Mouse (Mus musculus) kidney, postnatal 36 days (tissue): ENCODE measurements around the gene Vmn2r38.
"Not testable (repeated sequence)": the region's sequence is repeated elsewhere in the genome, so short reads cannot be mapped to it uniquely, and the experiment has no call there.

ENCODE experiments used
- DNase-seq, 2 experiments: peaks; one replicate each; pipeline ENCODE4 v3.0.0; 2021 to 2022; ENCODE audit warnings: mixed read lengths in 2 of 2

Vmn2r38 gene

GRCm38 (mm10) chr7:9097781-9098180 is at the start of gene Vmn2r38:
Vmn2r38 (minus strand) TSS chr7:9097881.
- DNase-seq = not testable (repeated sequence)

GRCm38 (mm10) chr7:9065353-9065752 is 32.3 kb downstream of the Vmn2r38 start:
- not testable (repeated sequence) for DNase-seq

- not testable (repeated sequence) for DNase-seq
Measured at GRCm38 (mm10) chr7:9030698-9031097, 67.0 kb downstream of the Vmn2r38 start, which contains the start of gene Vmn2r39. Vmn2r39 (minus strand) TSS chr7:9030798.
